Mouse (Mus musculus): ENCODE data around the gene Enthd1. TPM values are rescaled to one million over a fixed set of nuclear protein-coding genes. Genes with fewer than 3 reads are reported as not detected.

Enthd1 gene
- total and polyA plus RNA-seq, 3 experiments: not detected

- Histone ChIP-seq H3K4me3 (no peak overlapping the region), H3K36me3 (ENCODE audit: control insufficient read depth, insufficient read depth, low read length) (no peaks in the 10 kb centered on the region), H3K27ac (no peak overlapping the region), H3K9ac (ENCODE audit: low read depth, low read length) (no peak overlapping the region), H3K27me3 (ENCODE audit: control insufficient read depth, insufficient read depth, low read length) (no peaks in the 10 kb centered on the region), H3K79me2 (replicated peaks; ENCODE audit: control insufficient read depth, insufficient read depth, low read length) (no peaks in the 10 kb centered on the region), H3K4me1 (ENCODE audit: control insufficient read depth, insufficient read depth, low read length) (no peaks in the 10 kb centered on the region)
- no peak for DNase-seq
- 60% methylated on average over 20 of the region's 20 CpGs for WGBS
- TF ChIP-seq EP300 (IDR thresholded peaks at IDR 0.05; ENCODE audit: insufficient read depth, low read depth, low read length) (no peak), POLR2A (IDR thresholded peaks at IDR 0.05; ENCODE audit: insufficient read depth, low read depth, low read length) (no peak), CTCF (IDR thresholded peaks at IDR 0.05) (no peak)
- intact Hi-C loops (cut with DNase I): no loop called here
Measured at GRCm38 (mm10) chr15:80529955-80530869, 34.7 kb downstream of the Enthd1 start.

- Histone ChIP-seq H3K9ac (ENCODE audit: low read depth, low read length) (no peak overlapping the region), H3K4me3 (no peak overlapping the region), H3K79me2 (replicated peaks; ENCODE audit: control insufficient read depth, insufficient read depth, low read length) (no peaks in the 10 kb centered on the region), H3K27ac (no peak overlapping the region), H3K36me3 (ENCODE audit: control insufficient read depth, insufficient read depth, low read length) (no peaks in the 10 kb centered on the region), H3K27me3 (ENCODE audit: control insufficient read depth, insufficient read depth, low read length) (no peaks in the 10 kb centered on the region), H3K4me1 (ENCODE audit: control insufficient read depth, insufficient read depth, low read length) (peaks cover 6% of the 10 kb centered on the region)
- TF ChIP-seq CTCF (IDR thresholded peaks at IDR 0.05) (no peak), POLR2A (IDR thresholded peaks at IDR 0.05; ENCODE audit: insufficient read depth, low read depth, low read length) (no peak), EP300 (IDR thresholded peaks at IDR 0.05; ENCODE audit: insufficient read depth, low read depth, low read length) (no peak)
- WGBS: 28% methylated on average over 10 of the region's 10 CpGs
- no peak for DNase-seq
- intact Hi-C loops (cut with DNase I): no loop called here
Measured at GRCm38 (mm10) chr15:80521661-80522388, 43.1 kb downstream of the Enthd1 start.

- no peaks in the 10 kb centered on the region for H3K27me3 ChIP-seq (ENCODE audit: control insufficient read depth, insufficient read depth, low read length)
- DNase-seq: no peak
- H3K79me2 ChIP-seq (replicated peaks; ENCODE audit: control insufficient read depth, insufficient read depth, low read length): no peaks in the 10 kb centered on the region
- H3K4me3 ChIP-seq: no peak overlapping the region
- intact Hi-C loops (cut with DNase I): no loop called here
- no peaks in the 10 kb centered on the region for H3K36me3 ChIP-seq (ENCODE audit: control insufficient read depth, insufficient read depth, low read length)
- H3K27ac ChIP-seq: no peak overlapping the region
- TF ChIP-seq POLR2A (IDR thresholded peaks at IDR 0.05; ENCODE audit: insufficient read depth, low read depth, low read length): no peak
- TF ChIP-seq CTCF (IDR thresholded peaks at IDR 0.05): no peak
- TF ChIP-seq EP300 (IDR thresholded peaks at IDR 0.05; ENCODE audit: insufficient read depth, low read depth, low read length): no peak
- H3K9ac ChIP-seq (ENCODE audit: low read depth, low read length): no peak overlapping the region
- WGBS: 97% methylated on average over 5 of the region's 5 CpGs
- H3K4me1 ChIP-seq (ENCODE audit: control insufficient read depth, insufficient read depth, low read length): peaks cover 6% of the 10 kb centered on the region
Measured at GRCm38 (mm10) chr15:80519931-80520330, 45.0 kb downstream of the Enthd1 start.

- intact Hi-C loops (cut with DNase I): no loop called here
- TF ChIP-seq CTCF (IDR thresholded peaks at IDR 0.05): no peak
- no peak for TF ChIP-seq EP300 (IDR thresholded peaks at IDR 0.05; ENCODE audit: insufficient read depth, low read depth, low read length)
- TF ChIP-seq POLR2A (IDR thresholded peaks at IDR 0.05; ENCODE audit: insufficient read depth, low read depth, low read length): no peak
- H3K36me3 ChIP-seq (ENCODE audit: control insufficient read depth, insufficient read depth, low read length): no peaks in the 10 kb centered on the region
- H3K4me3 ChIP-seq: no peak overlapping the region
- H3K79me2 ChIP-seq (replicated peaks; ENCODE audit: control insufficient read depth, insufficient read depth, low read length): no peaks in the 10 kb centered on the region
- no peak overlapping the region for H3K9ac ChIP-seq (ENCODE audit: low read depth, low read length)
- DNase-seq: no peak
- H3K27me3 ChIP-seq (ENCODE audit: control insufficient read depth, insufficient read depth, low read length): no peaks in the 10 kb centered on the region
- peaks cover 6% of the 10 kb centered on the region for H3K4me1 ChIP-seq (ENCODE audit: control insufficient read depth, insufficient read depth, low read length)
- WGBS: 76% methylated on average over 12 of the region's 12 CpGs
- H3K27ac ChIP-seq: no peak overlapping the region
Measured at GRCm38 (mm10) chr15:80518567-80519223, 46.3 kb downstream of the Enthd1 start.

GRCm38 (mm10) chr15:80517996-80518395 lies 47.0 kb downstream of the Enthd1 start:
- no peak for DNase-seq
- Histone ChIP-seq H3K4me1 (ENCODE audit: control insufficient read depth, insufficient read depth, low read length) (peaks cover 6% of the 10 kb centered on the region), H3K27ac (no peak overlapping the region), H3K27me3 (ENCODE audit: control insufficient read depth, insufficient read depth, low read length) (no peaks in the 10 kb centered on the region), H3K9ac (ENCODE audit: low read depth, low read length) (0 out of 2 replicates have a peak overlapping the region, but pooled peaks have one; percentile 8), H3K79me2 (replicated peaks; ENCODE audit: control insufficient read depth, insufficient read depth, low read length) (no peaks in the 10 kb centered on the region), H3K36me3 (ENCODE audit: control insufficient read depth, insufficient read depth, low read length) (no peaks in the 10 kb centered on the region), H3K4me3 (no peak overlapping the region)
- 27% methylated on average over 9 of the region's 9 CpGs for WGBS
- intact Hi-C loops (cut with DNase I): no loop called here
- no peak for TF ChIP-seq CTCF (IDR thresholded peaks at IDR 0.05)
- TF ChIP-seq POLR2A (IDR thresholded peaks at IDR 0.05; ENCODE audit: insufficient read depth, low read depth, low read length): no peak
- no peak for TF ChIP-seq EP300 (IDR thresholded peaks at IDR 0.05; ENCODE audit: insufficient read depth, low read depth, low read length)
